Mouse (Mus musculus) ovary, postnatal 36 days (tissue): Measurements from ENCODE around the gene Atp9a.
A peak's percentile ranks its signal among the peaks of the same experiment; 100 is the strongest.

Experiments used
- DNase-seq: peaks from one replicate; pipeline ENCODE4 v3.0.0; 2022; ENCODE audit warnings: low spot score, mixed read lengths

The Atp9a gene

DNA sequence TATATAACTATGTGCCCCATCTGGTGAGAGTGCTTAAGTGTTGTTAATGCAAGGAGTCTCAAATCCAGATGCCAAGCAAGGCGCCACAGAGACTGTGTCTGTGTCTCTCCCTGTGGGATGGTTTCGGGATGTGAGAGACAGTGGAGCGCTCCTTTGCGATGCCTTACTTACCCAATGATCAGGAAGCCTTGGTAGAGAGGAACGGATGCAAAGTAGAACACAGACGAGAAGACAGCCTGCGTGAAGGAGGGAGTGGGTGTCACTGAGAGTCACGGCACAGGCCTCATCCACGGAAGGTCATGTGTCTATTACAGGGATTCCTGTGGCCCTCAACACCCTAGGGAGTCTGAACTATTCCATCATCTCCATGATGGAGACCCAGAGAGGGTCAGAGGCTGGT, 101.7 kb downstream of the Atp9a start:
- no peak for DNase-seq

DNA sequence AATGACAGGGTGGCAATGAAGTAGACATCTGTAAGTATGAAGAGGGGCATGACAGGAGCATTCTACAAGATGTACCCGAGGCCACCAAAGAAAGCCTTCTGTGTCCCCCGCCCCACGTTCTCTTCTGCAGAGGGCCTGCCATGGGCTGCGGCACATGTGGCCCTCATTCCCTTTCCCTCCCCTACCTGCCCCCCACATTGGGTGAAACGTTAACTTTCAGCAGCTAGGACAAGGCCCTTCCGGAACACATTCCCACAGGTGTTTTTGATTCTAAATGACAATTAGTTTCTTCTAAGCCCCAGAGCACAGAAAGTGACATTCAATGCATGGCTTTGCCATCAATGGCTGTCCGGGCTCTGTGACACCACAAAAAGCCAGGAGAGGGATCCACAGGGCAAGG, 107.3 kb downstream of the Atp9a start:
- DNase-seq, result no peak

DNA sequence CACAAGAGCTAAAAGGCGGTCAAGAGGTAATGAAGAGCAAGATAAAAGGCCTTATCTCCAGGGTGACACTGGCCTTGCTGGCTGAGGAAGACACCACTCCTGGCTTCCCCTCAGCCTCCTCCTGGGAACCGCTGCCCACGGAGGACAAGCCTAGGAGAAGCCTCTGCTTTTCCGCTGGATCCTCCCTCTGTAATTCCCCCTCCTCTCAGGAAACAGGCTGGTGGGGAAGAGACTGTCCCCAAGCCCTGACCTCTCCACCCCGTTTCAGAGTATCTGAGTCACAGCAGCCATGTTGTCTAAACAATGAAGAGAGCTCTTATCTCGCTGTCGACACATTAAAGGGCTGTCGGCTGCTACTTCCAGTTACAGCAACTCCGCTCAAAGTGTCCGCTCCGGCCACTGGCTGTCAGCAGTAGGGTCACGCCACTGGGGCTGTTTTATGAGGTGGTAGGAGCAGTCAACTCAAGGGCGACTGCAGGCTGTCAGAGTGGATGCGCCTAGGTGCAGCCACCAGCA, 108.8 kb downstream of the Atp9a start:
- DNase-seq, result no peak

DNA sequence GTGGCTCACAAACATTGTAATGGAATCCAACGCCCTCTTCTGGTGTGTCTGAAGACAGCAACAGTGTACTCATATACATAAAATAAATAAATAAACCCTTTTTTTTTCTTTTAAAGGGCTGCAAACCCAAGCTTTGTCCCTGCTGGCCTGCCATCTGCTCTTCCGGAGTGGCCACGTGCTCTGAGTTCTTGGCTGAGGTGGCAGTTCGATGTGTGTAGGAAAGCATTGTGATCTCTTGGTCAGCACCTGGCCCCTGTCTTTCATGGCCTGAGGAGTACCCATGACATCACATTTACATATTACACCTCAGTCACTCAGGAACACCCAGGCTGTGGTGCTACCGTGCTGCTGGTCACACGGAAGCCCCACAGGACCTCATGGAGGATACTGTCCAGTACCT, 109.7 kb downstream of the Atp9a start:
- no peak for DNase-seq

DNA sequence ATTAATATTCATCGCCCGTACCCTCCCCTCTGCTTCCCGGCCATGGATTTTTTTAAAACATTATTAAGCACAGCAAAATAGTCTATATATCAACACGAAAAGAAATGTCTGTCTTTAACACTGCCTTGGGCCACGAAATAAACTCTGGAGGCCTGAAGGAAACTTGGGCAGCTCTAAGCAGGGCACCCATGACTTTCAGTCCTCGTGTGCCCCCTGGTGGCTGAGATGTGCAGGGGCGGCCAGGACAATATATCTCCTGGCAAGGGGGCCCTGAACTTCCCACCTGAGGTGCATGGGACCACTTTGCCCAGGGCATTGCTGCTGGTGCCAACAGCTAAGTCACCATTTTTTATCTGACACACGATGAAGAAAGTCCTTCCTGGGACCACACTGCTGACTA, 113.4 kb downstream of the Atp9a start:
- peak; percentile 80 for DNase-seq

DNA sequence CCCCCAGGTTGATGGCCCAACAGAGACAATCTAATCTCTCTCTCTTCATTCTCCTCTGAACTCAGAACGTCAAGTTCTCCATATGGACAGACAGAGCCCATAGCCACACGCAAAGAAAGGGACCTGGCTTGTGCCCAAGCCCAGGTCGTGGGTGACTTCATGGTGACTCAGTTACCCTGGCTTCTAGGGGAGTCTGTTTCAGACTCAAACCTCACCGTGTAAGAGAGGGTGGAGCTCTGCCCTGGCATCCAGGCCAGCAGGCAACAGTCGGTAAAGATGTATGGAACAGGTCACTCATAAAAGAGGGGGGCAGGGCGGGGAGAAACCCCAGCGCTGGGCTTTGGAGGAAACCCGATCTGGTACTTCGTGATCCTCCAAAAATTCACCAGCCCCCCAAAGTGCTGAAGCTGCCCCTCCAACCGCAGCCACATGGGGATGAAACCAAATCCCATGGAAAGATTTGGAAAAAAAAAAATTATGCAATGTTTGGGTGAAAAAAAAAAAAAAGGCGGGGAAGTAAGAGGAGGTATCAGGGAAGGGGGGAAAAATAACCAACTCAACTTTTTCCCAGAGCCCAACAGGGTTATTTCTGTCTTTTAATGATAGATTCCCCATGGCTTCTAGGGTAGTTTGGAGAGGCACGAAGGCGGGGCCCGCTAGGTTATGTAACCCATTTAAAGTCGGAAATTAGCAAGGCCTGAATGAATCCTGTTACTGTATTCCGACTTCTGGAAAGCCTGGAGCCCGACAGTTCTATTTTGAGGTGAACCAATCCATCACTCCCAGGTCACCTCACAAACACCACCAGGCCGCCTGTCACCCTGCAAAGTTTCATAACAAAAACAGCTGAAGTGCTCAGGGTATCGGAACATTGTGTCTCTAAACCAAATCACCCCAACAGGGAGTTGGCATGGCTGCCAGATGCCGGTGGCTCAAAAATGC, 114.1 kb downstream of the Atp9a start:
- DNase-seq, result no peak

DNA sequence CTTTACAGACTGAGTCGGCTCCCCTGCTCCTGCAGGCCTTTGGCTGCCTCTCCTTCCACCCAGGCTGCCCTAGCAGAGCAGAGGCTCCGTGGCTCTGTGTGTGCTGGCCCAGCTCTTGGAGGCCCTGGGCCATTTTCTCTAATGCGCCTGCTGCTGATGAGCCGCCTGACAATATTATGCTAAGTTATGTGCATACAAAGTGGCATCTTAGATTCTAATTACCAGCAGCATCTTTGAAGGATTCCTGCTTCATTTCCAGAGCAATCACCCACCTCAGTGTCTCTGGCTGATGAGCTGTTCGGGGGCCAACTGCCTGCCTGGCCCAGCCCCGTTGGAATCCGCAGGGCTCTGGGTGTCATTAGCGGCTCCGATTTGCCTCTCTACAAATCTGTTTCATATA, 115.8 kb downstream of the Atp9a start:
- DNase-seq, result no peak

DNA sequence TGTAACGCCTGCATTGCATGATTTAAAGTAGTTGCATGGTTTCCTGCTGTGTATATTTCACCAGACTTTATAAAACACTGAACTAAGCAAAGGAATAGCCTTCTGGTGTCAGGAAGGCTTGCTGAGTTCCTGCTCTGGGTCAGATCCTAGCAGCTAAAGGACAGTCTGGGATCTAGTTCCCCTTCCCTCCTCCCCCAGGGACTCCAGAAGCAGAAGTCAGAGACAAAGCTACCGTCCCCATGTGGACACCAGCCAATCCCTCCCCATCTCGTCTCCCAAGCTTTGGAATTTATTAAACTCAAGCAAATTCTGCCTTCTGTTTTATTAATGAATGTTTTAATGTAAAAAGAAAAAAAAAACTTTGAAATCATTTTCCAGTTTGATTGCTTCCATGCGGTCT, 117.1 kb downstream of the Atp9a start:
- DNase-seq, result no peak

DNA sequence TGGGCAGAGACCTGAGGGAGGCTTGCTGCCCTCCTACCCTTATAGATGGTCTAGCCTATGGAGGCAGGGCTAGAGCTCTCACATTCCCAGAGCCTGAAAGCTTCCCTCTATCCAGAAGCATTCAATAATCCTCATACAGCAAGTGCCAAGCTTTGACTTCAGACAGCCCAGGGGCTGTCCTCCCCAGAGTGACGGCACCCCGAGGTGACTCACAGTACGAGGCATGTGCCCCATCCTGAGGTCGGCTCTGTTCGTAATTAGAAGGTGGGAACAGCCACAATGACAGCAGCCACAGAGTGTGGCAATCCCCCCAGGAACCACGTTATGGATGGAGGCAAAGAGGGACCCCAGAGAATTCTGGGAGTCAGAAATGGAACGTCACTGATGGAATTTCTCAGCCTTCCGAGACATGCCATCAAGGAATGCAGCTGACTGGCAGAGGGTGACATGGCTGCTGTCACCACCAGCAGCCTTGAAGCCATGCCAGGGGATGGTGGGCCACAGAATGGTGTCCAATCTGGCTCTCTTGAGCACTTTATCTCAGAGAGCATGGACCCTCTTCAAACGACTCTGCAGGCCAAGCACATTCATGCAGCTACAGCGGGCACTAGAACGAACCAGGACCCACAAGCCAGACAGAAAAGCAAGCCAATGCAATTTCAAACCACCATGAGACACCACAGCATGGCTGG, 121.0 kb downstream of the Atp9a start:
- no peak for DNase-seq

DNA sequence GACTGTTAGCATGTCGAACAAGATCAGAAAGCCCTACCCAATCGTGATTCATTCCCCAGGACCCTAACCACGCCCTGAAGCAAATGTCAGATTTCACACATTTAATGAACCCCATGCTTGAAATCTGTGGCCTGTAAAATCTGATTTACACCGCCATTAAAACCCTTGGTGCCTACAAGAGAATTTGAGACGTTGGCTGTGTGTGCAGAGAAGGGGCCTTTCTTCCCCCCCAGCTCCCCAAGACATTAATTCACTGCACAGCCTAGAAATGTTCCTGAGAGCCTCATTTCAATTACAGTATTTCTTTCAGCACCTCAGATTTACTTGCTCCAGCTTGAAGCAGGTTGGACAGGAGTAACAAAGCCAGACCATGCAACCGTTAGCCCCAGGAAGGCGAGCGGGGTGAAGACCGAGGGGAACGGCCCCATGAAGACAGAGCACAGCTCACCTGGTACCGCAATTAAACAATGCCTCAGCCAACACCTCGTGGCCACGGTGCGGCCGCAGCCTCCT, 123.9 kb downstream of the Atp9a start:
- no peak for DNase-seq

DNA sequence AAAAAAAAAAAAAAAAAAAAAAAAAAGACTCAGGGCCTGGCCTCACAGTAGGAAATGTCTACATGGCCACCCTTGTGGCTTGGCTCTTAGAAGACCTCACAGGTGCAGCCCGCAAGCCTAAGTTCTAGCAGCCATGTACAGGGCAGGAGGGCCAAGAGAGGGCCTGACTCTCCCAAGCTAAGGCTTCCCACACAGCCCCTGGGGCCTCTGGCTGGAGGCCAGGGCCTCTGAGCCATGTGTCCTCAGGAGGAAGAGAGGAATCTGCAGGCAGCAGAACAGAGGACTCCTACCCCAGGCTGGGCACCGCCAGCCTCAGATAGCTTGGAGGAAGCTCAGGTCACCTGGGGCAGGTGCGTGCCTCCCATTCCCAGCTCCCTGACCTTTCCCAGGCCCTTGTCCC, 127.0 kb downstream of the Atp9a start:
- no peak for DNase-seq

DNA sequence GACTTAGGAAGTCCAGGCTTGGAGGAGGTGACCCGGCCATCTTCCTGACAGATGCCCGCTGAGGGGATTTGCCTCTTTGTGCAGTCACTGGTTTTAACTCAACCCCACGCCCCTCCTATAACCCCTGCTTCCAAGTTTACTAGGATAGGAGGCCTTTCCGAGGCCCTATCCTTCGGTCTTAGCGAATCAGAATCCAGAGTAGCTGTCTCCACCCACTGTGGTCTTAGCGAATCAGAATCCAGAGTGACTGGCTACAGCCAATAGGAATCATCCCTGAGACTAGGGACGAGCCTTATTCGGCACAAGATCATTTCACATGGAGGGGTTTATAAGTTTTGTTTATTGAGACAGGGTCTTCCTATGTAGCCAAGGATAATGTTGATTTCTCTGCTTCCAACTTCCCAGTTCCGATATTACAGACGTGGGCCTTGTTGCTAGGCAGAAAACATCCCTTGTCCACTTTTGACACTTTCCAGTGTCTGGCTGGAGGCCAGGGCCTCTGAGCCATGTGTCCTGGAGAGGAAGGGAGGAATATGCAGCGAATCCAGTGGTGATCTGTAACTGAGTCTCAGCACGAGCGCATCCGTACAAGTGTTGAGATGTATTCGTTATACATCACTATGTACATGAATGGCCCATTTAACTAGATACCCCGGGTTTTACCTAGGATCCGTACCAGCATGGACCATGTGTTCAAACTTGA, 127.9 kb downstream of the Atp9a start:
- no peak for DNase-seq

DNA sequence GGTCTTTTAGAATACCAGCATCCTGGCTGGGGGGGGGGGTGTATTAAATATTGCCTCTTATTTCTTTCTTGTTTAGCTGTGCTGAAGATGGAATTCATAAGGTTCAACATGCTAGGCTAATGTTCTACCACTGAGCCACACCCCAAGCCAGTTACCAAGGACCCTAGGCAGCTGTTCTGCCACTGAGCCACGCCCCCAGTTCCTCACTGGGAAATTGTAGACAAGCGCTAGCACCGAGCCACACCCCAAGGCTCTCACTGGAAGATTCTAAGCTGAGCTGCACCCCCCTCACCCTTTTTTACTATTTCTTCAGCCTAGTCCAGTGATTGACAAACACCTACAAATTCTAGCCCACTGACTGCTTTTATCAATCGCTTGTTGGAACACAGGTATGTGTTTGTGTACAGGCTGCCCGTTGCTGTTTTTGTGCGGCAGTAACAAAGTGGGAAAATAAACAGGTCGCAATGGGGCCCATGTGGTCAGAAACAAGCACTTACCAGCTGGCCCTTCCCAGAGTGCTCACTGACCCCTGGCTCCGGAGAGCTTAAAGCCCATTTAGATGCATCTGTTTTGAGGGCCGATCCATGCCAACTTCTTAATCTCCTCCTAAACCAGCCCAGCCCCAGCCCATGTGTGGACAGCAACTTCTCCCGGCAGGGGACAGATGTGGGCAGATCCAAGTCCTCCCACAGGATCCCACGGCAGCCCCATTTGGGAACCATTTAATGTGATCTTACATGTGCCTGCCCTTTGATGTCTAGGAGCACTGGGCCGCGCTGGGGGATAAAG, 128.9 kb downstream of the Atp9a start:
- DNase-seq, result no peak

DNA sequence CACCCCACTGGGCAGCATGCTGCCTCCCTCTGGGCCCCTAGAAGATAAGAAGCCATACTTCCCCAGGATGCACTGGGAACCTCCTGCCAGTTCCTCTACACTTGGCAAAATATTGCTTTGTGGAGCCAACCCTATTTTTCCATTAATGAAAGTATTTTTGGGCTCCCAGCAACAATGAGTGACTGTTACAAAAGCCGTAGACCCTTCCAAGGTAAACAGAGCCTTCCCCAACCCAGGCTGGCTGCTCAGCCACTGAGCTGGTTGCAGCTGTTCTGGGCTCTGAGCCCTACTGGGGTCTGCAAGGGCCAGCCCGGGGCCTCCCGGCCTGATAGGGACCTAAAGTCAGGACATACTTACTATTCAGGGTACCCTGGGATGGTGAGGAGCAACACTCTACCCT, 131.3 kb downstream of the Atp9a start:
- no peak for DNase-seq

DNA sequence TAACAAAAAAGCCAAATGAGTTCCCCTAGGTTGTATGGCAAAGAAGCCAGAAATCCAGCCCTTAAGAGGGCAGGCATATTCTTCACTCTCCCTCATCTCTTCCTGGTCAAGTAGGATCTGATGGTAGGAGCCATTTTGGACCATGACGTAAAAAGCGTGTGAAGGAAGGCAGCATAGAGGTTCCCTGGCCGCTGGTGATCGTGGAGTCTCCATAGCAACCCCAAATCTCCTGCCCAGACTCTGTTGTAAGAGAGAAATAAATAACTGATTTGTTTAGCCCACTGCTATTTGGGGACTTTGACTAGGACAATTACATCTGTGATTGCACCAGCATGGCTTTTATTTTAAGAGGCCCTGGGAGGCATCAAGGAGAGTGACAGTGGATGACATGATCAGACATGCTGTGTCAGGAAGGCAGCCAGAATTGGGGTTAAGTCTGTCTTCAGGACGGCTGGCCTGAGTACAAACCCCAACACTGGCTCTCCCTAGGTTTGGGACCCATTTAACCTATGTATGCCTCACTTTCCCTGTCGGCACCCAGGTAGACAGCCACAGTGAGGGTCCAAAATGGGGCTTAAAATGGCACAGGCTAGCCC, 132.5 kb downstream of the Atp9a start:
- DNase-seq, result no peak

DNA sequence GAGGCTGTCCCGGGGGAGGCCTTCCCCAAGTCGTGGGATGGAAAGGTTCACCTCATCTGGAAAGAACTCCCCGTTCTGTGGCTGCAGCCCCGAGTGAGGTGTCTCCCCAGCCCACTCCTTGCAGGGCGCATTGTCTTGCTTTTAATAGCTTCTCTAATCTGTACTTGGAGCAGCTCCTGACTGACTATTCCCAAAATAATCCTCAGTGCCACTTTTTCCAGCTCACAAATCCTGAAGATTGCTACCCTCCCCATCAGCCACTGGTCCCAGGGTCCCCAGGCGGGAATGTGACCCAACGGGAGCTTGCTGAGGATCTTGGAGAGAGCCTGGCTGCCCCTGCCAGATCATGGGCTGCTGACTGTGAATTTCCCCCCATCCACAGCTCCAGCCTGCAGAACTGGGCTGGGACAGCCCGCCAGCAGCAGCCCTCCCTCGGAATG, 134.1 kb downstream of the Atp9a start:
- no peak for DNase-seq

DNA sequence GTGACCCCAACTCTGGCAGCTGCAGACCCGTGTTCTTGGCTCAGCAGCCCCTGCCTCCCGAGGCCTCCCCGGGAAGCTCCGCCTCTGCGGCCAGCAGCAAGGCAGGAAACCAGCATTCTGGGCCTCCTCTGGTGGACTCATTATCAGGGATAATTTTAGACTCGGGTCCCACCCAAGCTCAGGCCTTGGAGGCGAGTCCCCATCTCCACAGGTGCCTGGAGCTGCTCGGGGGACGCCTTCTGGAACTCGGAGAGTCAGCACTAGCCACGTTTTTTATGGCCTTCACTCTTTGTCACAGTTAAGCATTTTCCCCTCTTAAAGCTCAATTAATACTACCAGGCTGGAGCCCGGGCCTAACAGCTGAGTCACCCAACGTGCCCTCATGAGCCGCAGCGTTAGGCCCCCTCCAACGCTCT, 137.5 kb downstream of the Atp9a start:
- no peak for DNase-seq

DNA sequence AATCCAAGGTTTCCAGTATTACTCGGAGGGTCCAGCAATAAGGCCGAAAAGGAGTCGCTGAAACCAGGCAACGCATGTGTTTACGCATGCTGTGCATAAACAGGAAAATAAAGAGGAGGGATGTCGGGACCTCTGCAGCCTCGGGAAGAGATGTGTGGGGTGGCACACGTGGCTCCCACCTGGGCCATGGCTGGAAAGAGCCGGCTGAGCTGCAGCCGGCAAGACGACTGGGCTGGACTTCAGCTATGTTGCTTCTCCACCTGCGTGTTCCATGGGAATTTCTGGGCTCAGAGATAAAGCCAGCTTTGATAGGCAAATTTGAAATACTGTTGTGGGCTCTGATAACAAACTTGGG, 139.8 kb downstream of the Atp9a start:
- no peak for DNase-seq

DNA sequence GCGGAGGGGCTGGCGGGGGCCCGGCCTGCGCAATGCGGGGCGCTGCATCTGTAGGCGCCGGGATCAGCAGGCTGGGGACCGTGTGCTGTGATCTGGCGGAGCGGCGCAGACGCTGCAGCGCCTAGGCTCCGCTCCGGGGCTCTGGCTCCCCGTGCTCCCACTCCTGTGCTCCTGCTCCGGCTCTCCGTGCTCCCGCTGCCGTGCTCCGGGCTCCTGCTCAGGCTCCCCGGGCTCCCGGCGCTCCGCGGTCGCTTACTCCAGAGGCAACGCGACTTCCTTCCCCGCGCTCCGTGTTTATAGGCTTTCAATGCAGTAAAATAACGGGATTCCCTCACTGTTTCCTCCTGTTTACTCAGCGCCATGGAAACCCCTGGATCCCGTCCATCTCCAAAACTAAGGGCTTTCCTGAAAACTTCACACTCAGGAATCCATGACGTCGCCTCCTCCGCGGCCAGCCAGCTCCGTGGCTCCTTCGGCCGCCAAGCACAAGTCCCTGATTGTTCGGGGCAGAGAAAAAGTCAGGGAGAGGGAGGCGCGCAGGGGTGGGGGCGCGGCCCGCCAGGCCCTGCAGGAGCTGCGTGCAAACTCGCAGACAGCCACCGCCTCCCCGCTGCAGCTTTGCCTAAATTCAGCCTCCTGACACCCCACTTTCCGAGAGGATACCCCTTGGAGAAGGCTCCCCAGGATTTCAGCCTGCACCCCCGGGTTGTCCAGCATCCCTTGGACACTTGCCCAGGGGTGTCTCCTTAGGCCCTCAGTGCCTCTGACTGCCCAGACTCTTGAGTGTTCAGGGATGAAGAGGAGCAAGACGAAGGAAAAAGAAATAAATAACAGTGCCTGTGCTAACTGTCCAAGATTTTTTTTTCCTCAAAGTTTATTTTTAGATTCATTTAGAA, 140.5 kb downstream of the Atp9a start, which contains the start of gene Nfatc2:
Gene Nfatc2, minus strand, starts transcription at position 167 of the 896 bp plus-strand sequence.
- peak; percentile 69 for DNase-seq
